In genomic region chr2:25403994-25404393, GRCm38 (mm10) we compare ENCODE assay signal across 10 mouse cellular contexts. TPM values are rescaled to one million over a fixed set of nuclear protein-coding genes. Genes with fewer than 3 reads are reported as not detected.
A peak's percentile ranks its signal among the peaks of the same experiment; 100 is the strongest.
DNase-seq lines count a peak whose midpoint lies in the region; ATAC-seq and TF ChIP-seq lines count a peak whose summit lies in the region.
"Had no signal": no experiment of that assay in that cellular context is flagged by ENCODE, and none has a peak within 500 bp of the region (broad histone marks: within the 10 kb centered on the region; RNA-seq: fewer than 3 reads in every experiment).

No protein-coding gene starts in this region.

- no peak for DNase-seq in heart, adult 18-20 months
- no peak for DNase-seq in hindbrain, embryonic 10.5 days (ENCODE audit: low spot score)
- DNase-seq in midbrain, postnatal 0 days (ENCODE audit: low spot score) = no peak
- DNase-seq in thymus, postnatal 36 days = no peak
- DNase-seq in adrenal gland, postnatal 14 days = no peak
- no peak for DNase-seq in urinary bladder, postnatal 10 days (ENCODE audit: low spot score)
- DNase-seq: cerebellum, postnatal 25 days had no signal

- H3K4me3 ChIP-seq in heart, embryonic 14.5 days (ENCODE audit: control insufficient read depth in 1 of 2, insufficient read depth in 1 of 2, low read depth in 1 of 2, low read length in 2 of 2) = no peak overlapping the region; a peak in 1 of 4 replicates
- H3K4me3 ChIP-seq in cortical plate, adult 2 months (ENCODE audit: insufficient read depth, low read length) = peak overlapping the region; percentile 78
- peak overlapping the region; percentile 80 for H3K4me3 ChIP-seq in hindbrain, embryonic 10.5 days
- peak overlapping the region; percentile 99 for H3K4me3 ChIP-seq in midbrain, postnatal 0 days (ENCODE audit: low read depth, low read length)

- 72% methylated on average over 4 of the region's 4 CpGs for WGBS in heart, embryonic 14.5 days
- 85% methylated on average over 4 of the region's 4 CpGs for WGBS in hindbrain, embryonic 10.5 days
- WGBS in midbrain, postnatal 0 days = 85% methylated on average over 4 of the region's 4 CpGs

- peaks cover 0 to 6% of the 10 kb centered on the region in 2 experiments; a peak in 1 of 4 replicates for H3K4me1 ChIP-seq in heart, embryonic 14.5 days (ENCODE audit: control insufficient read depth in 2 of 2, insufficient read depth in 2 of 2, low read length in 2 of 2)
- H3K4me1 ChIP-seq in cortical plate, adult 2 months (ENCODE audit: control insufficient read depth, insufficient read depth, low read length) = peaks cover 11% of the 10 kb centered on the region
- H3K4me1 ChIP-seq in hindbrain, embryonic 10.5 days (replicated peaks) = peaks cover 36% of the 10 kb centered on the region
- peaks cover 12% of the 10 kb centered on the region for H3K4me1 ChIP-seq in midbrain, postnatal 0 days (ENCODE audit: insufficient read depth, low read length)

- TF ChIP-seq POLR2A in cortical plate, adult 2 months (IDR thresholded peaks at IDR 0.05; ENCODE audit: extremely low read depth, insufficient read depth, low read length) = no peak

- H3K9ac ChIP-seq in heart, embryonic 14.5 days (ENCODE audit: low read length) = no peak overlapping the region
- H3K9ac ChIP-seq in midbrain, postnatal 0 days (replicated peaks; ENCODE audit: low read length, poor library complexity, severe bottlenecking) = peak overlapping the region; percentile 100

- no peak overlapping the region for H3K27ac ChIP-seq in heart, embryonic 14.5 days (replicated peaks in 1 of 2; ENCODE audit: control insufficient read depth in 1 of 2, insufficient read depth in 1 of 2, low read depth in 2 of 2, low read length in 2 of 2)
- peak overlapping the region; percentile 86; the same call in 1 of the 2 replicates for H3K27ac ChIP-seq in cortical plate, adult 2 months (ENCODE audit: insufficient read depth, low read length)
- H3K27ac ChIP-seq in hindbrain, embryonic 10.5 days = peak overlapping the region; percentile 90; the same call in 1 of the 2 replicates
- H3K27ac ChIP-seq in midbrain, postnatal 0 days (ENCODE audit: low read depth, low read length) = peak overlapping the region; percentile 92; the same call in 1 of the 2 replicates

- no peak for TF ChIP-seq CTCF in cortical plate, adult 2 months (IDR thresholded peaks at IDR 0.05; ENCODE audit: extremely low read depth, insufficient read depth, low read length)
- TF ChIP-seq CTCF in midbrain, postnatal 0 days (IDR thresholded peaks at IDR 0.05) = no peak

- H3K27me3 ChIP-seq in heart, embryonic 14.5 days (ENCODE audit: control insufficient read depth, insufficient read depth, low read length) = peaks cover 65% of the 10 kb centered on the region
- H3K27me3 ChIP-seq in hindbrain, embryonic 10.5 days (ENCODE audit: insufficient read depth, poor library complexity, severe bottlenecking) = peaks cover 62% of the 10 kb centered on the region
- H3K27me3 ChIP-seq in midbrain, postnatal 0 days (ENCODE audit: insufficient read depth, low read length) = peaks cover 3% of the 10 kb centered on the region; the same call in 1 of the 2 replicates

- H3K4me2 ChIP-seq in heart, embryonic 14.5 days (ENCODE audit: low read length) = peak overlapping the region; percentile 71
- H3K4me2 ChIP-seq in midbrain, postnatal 0 days (ENCODE audit: low read depth, low read length, poor library complexity, severe bottlenecking) = peak overlapping the region; percentile 63

- H3K9me3 ChIP-seq in heart, embryonic 14.5 days (ENCODE audit: control insufficient read depth, low read length) = no peaks in the 10 kb centered on the region
- no peaks in the 10 kb centered on the region for H3K9me3 ChIP-seq in hindbrain, embryonic 10.5 days
- no peaks in the 10 kb centered on the region for H3K9me3 ChIP-seq in midbrain, postnatal 0 days (ENCODE audit: low read length)

- H3K36me3 ChIP-seq in heart, embryonic 14.5 days (ENCODE audit: control insufficient read depth, insufficient read depth, low read length) = no peaks in the 10 kb centered on the region
- peaks cover 20% of the 10 kb centered on the region for H3K36me3 ChIP-seq in hindbrain, embryonic 10.5 days
- H3K36me3 ChIP-seq in midbrain, postnatal 0 days (ENCODE audit: insufficient read depth, low read length) = peaks cover 16% of the 10 kb centered on the region

- ATAC-seq in heart, embryonic 14.5 days (ENCODE audit: insufficient number of reproducible peaks, insufficient read depth, low FRiP score, low read depth) = no peak
- ATAC-seq in midbrain, postnatal 0 days (ENCODE audit: low FRiP score) = no peak

RNA-seq across cellular contexts. Expression of gene Npdc1, which starts 4.8 kb away (rescaled TPM):
- 29.3 and 29.5 TPM in 2 replicates for polyA plus RNA-seq in heart, embryonic 14.5 days (2014; fragmentation: Nextera tagmentation; extraction: Ambion mirVana)
- 10 to 100 TPM; 25.7 to 27.9 TPM for total RNA-seq in heart, adult 18-20 months (2021)
- polyA plus RNA-seq in cortical plate, adult 2 months (2012; rRNA removed) = 435 and 468 TPM in 2 replicates
- polyA plus RNA-seq in hindbrain, embryonic 10.5 days (2016; fragmentation: Nextera tagmentation; extraction: Ambion mirVana) = 75.1 and 155 TPM in 2 replicates
- 199 and 234 TPM in 2 replicates for total RNA-seq in midbrain, postnatal 0 days (2014; rRNA removed)
- 470 and 481 TPM in 2 replicates for polyA plus RNA-seq in midbrain, postnatal 0 days (2015; fragmentation: Nextera tagmentation; extraction: Ambion mirVana)
- total RNA-seq in adrenal gland, postnatal 14 days (2021) = 77.2 and 90.9 TPM in 2 replicates

RNA-seq across cellular contexts. Expression of gene Entpd2, which starts 8.3 kb away (rescaled TPM):
- polyA plus RNA-seq in heart, embryonic 14.5 days (2014; fragmentation: Nextera tagmentation; extraction: Ambion mirVana) = 0.81 and 0.85 TPM in 2 replicates
- 10 to 100 TPM; 13.7 to 14.5 TPM for total RNA-seq in heart, adult 18-20 months (2021)
- 15.8 and 19.0 TPM in 2 replicates for polyA plus RNA-seq in cortical plate, adult 2 months (2012; rRNA removed)
- 0.31 TPM in 1 of 2 replicates, not detected in the other for polyA plus RNA-seq in hindbrain, embryonic 10.5 days (2016; fragmentation: Nextera tagmentation; extraction: Ambion mirVana)
- 4.2 and 4.4 TPM in 2 replicates for total RNA-seq in midbrain, postnatal 0 days (2014; rRNA removed)
- 10.4 and 10.6 TPM in 2 replicates for polyA plus RNA-seq in midbrain, postnatal 0 days (2015; fragmentation: Nextera tagmentation; extraction: Ambion mirVana)
- 7.6 and 9.5 TPM in 2 replicates for total RNA-seq in adrenal gland, postnatal 14 days (2021)

RNA-seq across cellular contexts. Expression of gene Fut7, which starts 19.1 kb away (rescaled TPM):
- polyA plus RNA-seq in heart, embryonic 14.5 days (2014; fragmentation: Nextera tagmentation; extraction: Ambion mirVana) = 0.14 TPM in 1 of 2 replicates, not detected in the other
- 1 to 10 TPM in 1 of 2 experiments, not detected in 1; 1.1 TPM for total RNA-seq in heart, adult 18-20 months (2021)
- polyA plus RNA-seq in cortical plate, adult 2 months (2012; rRNA removed) = 0.38 and 0.48 TPM in 2 replicates
- not detected in 2 replicates for polyA plus RNA-seq in hindbrain, embryonic 10.5 days (2016; fragmentation: Nextera tagmentation; extraction: Ambion mirVana)
- 0.42 and 1.6 TPM in 2 replicates for total RNA-seq in midbrain, postnatal 0 days (2014; rRNA removed)
- polyA plus RNA-seq in midbrain, postnatal 0 days (2015; fragmentation: Nextera tagmentation; extraction: Ambion mirVana) = 0.22 and 0.23 TPM in 2 replicates
- 4.7 TPM in 1 of 2 replicates, not detected in the other for total RNA-seq in adrenal gland, postnatal 14 days (2021)
- total RNA-seq: gastrocnemius, postnatal 10 days had no signal

RNA-seq across cellular contexts. Expression of gene Abca2, which starts 24.5 kb away (rescaled TPM):
- polyA plus RNA-seq in heart, embryonic 14.5 days (2014; fragmentation: Nextera tagmentation; extraction: Ambion mirVana) = 3.8 and 4.3 TPM in 2 replicates
- total RNA-seq in heart, adult 18-20 months (2021) = 10 to 100 TPM; 41.4 to 43.2 TPM
- polyA plus RNA-seq in cortical plate, adult 2 months (2012; rRNA removed) = 105 and 109 TPM in 2 replicates
- 5.7 and 5.9 TPM in 2 replicates for polyA plus RNA-seq in hindbrain, embryonic 10.5 days (2016; fragmentation: Nextera tagmentation; extraction: Ambion mirVana)
- total RNA-seq in midbrain, postnatal 0 days (2014; rRNA removed) = 79.8 and 84.3 TPM in 2 replicates
- 13.5 and 14.5 TPM in 2 replicates for polyA plus RNA-seq in midbrain, postnatal 0 days (2015; fragmentation: Nextera tagmentation; extraction: Ambion mirVana)
- 29.3 and 30.1 TPM in 2 replicates for total RNA-seq in adrenal gland, postnatal 14 days (2021)

RNA-seq across cellular contexts. Expression of gene Sapcd2, which starts 31.9 kb away (rescaled TPM):
- 14.4 and 17.7 TPM in 2 replicates for polyA plus RNA-seq in heart, embryonic 14.5 days (2014; fragmentation: Nextera tagmentation; extraction: Ambion mirVana)
- not detected for total RNA-seq in heart, adult 18-20 months (2021)
- polyA plus RNA-seq in cortical plate, adult 2 months (2012; rRNA removed) = 4.0 and 4.4 TPM in 2 replicates
- 71.6 and 75.1 TPM in 2 replicates for polyA plus RNA-seq in hindbrain, embryonic 10.5 days (2016; fragmentation: Nextera tagmentation; extraction: Ambion mirVana)
- 18.9 and 21.6 TPM in 2 replicates for total RNA-seq in midbrain, postnatal 0 days (2014; rRNA removed)
- polyA plus RNA-seq in midbrain, postnatal 0 days (2015; fragmentation: Nextera tagmentation; extraction: Ambion mirVana) = 12.7 and 13.4 TPM in 2 replicates
- 3.4 and 3.5 TPM in 2 replicates for total RNA-seq in adrenal gland, postnatal 14 days (2021)

Comparison
In these comparisons a context has a peak if more than half of its experiments do, and no peak if none do; other contexts are left out.
1. H3K27ac ChIP-seq: peak in cortical plate, adult 2 months (single experiment), hindbrain, embryonic 10.5 days (single experiment) and midbrain, postnatal 0 days (single experiment); none in heart, embryonic 14.5 days (0 of 2).
2. H3K4me3 ChIP-seq: peak in cortical plate, adult 2 months (single experiment), hindbrain, embryonic 10.5 days (single experiment) and midbrain, postnatal 0 days (single experiment); none in heart, embryonic 14.5 days (0 of 2).